Mouse (Mus musculus) liver, embryonic 12.5 days (tissue): Measurements from ENCODE around the gene Parp2. TPM values are rescaled to one million over a fixed set of nuclear protein-coding genes. Genes with fewer than 3 reads are reported as not detected.
"Not testable (repeated sequence)": the region's sequence is repeated elsewhere in the genome, so short reads cannot be mapped to it uniquely, and the experiment has no call there.

ENCODE experiments used
- ATAC-seq: fragments of 200-750 bp; cut with Nextera tagmentation; 2 replicates; pipeline ENCODE4 v1.8.0; 2017; ENCODE audit warnings: moderate number of reproducible peaks, mild to moderate bottlenecking, moderate library complexity
- H3K27ac ChIP-seq: fragments of 300-500 bp; sonication (generic); 2 replicates; pipeline ENCODE4 v1.5.1; 2016; ENCODE audit warnings: mild to moderate bottlenecking
- H3K27me3 ChIP-seq: fragments of 300-500 bp; sonication (generic); replicated peaks from 2 replicates; pipeline ENCODE4 v1.6.1; 2016; ENCODE audit warnings: mild to moderate bottlenecking, moderate library complexity
- H3K36me3 ChIP-seq: fragments of 300-500 bp; sonication (generic); 2 replicates; pipeline ENCODE4 v1.6.1; 2016; ENCODE audit warnings: mild to moderate bottlenecking, moderate library complexity
- H3K4me1 ChIP-seq: fragments of 300-500 bp; sonication (generic); 2 replicates; pipeline ENCODE4 v1.6.1; 2016
- H3K4me2 ChIP-seq: fragments of 300-500 bp; sonication (generic); 2 replicates; pipeline ENCODE4 v1.6.1; 2016; ENCODE audit warnings: mild to moderate bottlenecking, moderate library complexity
- H3K4me3 ChIP-seq: fragments of 300-500 bp; sonication (generic); 2 replicates; pipeline ENCODE4 v1.5.1; 2016; ENCODE audit warnings: mild to moderate bottlenecking, moderate library complexity
- H3K9ac ChIP-seq: fragments of 300-500 bp; sonication (generic); 2 replicates; pipeline ENCODE4 v1.6.1; 2016; ENCODE audit warnings: mild to moderate bottlenecking, moderate library complexity
- H3K9me3 ChIP-seq: fragments of 300-500 bp; sonication (generic); replicated peaks from 2 replicates; pipeline ENCODE4 v1.6.1; 2016; ENCODE audit warnings: mild to moderate bottlenecking, moderate library complexity
- WGBS: fragments of 180-500 bp; shearing (Covaris S2); methylation state at CpG from one replicate; pipeline ENCODE4 v1.1.7; 2016; ENCODE audit not compliant: insufficient replicate concordance; 5-methylcytosine and 5-hydroxymethylcytosine counted together
- polyA plus RNA-seq: library from polyadenylated mRNA; unstranded; fragments of >200 nt; fragmentation: Nextera tagmentation; extraction: Ambion mirVana; gene quantifications from 2 replicates; pipeline ENCODE4 v1.2.1, GENCODE M21; 2016

Gene Parp2
- polyA plus RNA-seq, 1 experiment from 2014 or later = 44.8 TPM

DNA sequence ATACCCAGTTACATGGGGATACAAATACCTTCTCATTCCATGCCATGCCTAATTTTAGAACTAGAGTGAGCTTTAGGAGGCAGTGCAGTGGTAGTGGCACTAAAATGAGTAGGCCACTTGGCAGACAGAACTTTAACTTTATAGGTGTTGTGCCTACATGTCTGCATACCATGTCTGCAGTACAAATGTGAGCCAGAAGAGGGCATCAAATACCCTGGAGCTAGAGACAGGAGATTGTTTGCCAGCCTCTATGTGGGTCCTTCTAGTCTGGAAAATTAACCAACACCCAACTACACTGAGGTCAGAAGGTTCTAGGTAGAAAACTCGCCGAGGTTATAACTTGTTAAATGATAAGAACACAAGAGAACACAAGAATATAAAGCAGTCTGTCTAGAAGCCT, 9.1 kb upstream of the Parp2 start:
- no peak overlapping the region for H3K9ac ChIP-seq
- H3K4me3 ChIP-seq = no peak overlapping the region
- no peaks in the 10 kb centered on the region for H3K9me3 ChIP-seq
- no peak for ATAC-seq
- peaks cover 13% of the 10 kb centered on the region for H3K4me1 ChIP-seq
- H3K27ac ChIP-seq = no peak overlapping the region
- no peak overlapping the region for H3K4me2 ChIP-seq
- 46% methylated on average over 2 of the region's 2 CpGs for WGBS
- H3K36me3 ChIP-seq = no peaks in the 10 kb centered on the region
- no peaks in the 10 kb centered on the region; the same call in 1 of the 2 replicates for H3K27me3 ChIP-seq

DNA sequence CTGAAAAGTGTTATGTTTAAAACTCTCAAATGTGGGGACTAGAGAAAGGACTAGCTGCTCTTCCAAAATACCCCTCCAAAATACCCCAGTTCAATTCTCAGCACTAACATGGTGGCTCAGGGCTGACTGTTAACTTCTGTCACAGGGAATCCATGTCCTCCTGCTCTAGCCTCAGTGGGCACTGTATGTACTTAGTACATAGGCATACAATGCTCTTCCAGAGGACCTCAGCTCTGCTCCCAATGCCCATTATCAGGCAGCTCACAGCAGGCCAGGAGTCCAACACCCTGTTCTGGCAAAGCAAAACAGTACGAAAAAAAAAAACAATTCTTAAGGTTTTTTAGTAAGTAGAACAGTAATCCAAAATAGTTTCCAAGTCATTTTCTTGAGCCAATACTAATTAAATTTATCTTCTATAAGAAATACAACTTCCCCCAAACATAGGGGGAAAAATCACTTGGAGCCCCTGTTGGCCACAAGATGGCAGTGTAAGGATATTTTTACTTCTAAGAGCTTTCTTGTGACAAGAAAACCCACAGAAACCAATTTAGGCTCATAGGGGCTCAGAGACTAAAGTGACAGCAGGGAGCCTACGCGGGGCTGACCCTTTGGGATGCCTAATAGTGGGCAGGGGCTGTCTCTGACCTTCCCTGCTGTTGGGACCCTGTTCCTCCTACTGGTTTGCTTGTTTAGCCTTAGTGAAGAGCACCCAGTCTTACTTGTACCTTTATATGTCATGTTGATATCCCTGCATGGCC, 8.0 kb upstream of the Parp2 start:
- Histone ChIP-seq H3K4me3 (no peak overlapping the region), H3K9me3 (no peaks in the 10 kb centered on the region), H3K27me3 (no peaks in the 10 kb centered on the region), H3K4me1 (peaks cover 18% of the 10 kb centered on the region), H3K4me2 (no peak overlapping the region), H3K27ac (no peak overlapping the region), H3K36me3 (no peaks in the 10 kb centered on the region), H3K9ac (no peak overlapping the region)
- ATAC-seq = no peak
- WGBS = 4% methylated on average over 3 of the region's 3 CpGs

DNA sequence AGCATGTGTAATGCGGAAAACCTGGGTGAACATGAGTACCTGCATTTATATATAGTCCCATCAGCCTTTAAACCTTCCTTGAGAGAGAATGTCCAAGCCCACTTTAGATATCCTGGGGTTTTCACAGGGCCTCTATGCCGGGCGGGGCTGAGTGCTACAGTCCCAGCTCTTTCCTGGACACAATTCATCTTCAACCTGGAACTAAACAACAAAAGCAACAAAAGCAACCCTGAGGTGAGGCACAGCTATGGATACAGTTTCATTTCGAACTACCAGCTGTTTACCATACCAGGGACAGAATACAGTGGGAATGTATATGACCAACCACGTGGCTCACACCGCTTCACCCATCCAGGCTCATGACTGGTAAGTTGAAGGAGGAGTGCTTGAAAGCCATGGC, 5.2 kb upstream of the Parp2 start:
- H3K27me3 ChIP-seq = no peaks in the 10 kb centered on the region
- ATAC-seq = no peak
- no peaks in the 10 kb centered on the region for H3K36me3 ChIP-seq
- no peak overlapping the region for H3K27ac ChIP-seq
- H3K4me3 ChIP-seq = no peak overlapping the region
- H3K9ac ChIP-seq = no peak overlapping the region
- no peaks in the 10 kb centered on the region for H3K9me3 ChIP-seq
- 80% methylated on average over 6 of the region's 6 CpGs for WGBS
- H3K4me2 ChIP-seq = no peak overlapping the region
- peaks cover 24% of the 10 kb centered on the region for H3K4me1 ChIP-seq

DNA sequence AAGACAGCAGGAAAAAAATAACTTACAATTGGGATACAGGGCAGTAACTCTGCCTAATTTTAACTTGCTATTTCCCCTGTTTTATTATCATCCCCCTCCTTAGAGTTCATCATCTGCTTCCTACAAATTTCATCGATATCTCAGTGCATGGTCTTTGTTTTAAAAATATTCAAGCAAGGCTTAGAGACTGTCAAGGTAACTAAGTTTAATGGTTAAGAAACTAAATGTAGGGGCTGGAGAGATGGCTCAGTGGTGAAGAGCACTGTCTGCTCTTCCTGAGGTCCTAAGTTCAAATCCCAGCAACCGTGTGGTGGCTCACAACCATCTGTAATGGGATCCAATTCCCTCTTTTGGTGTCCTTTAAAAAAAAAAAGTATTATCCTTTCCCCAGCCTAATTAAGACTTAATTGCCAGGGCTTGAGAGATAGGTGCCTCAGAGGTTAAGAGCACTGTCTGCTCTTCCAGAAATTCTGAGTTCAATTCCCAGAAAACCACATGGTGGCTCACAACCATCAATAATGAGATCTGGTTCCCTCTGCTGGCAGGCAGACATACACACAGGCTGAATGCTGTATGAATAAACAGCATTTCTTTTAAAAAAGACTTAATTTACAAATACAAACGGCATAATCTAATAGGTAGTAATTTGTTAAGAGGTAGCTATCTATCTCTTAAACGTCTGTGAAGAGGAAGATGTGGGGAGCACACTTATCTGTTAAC, 4.6 kb upstream of the Parp2 start:
- Histone ChIP-seq H3K27me3 (no peaks in the 10 kb centered on the region), H3K9ac (no peak overlapping the region; the same call in 1 of the 2 replicates), H3K9me3 (no peaks in the 10 kb centered on the region), H3K36me3 (no peaks in the 10 kb centered on the region), H3K4me2 (no peak overlapping the region), H3K27ac (no peak overlapping the region), H3K4me3 (no peak overlapping the region), H3K4me1 (peaks cover 24% of the 10 kb centered on the region)
- WGBS = 56% methylated on average over 4 of the region's 4 CpGs
- no peak for ATAC-seq

DNA sequence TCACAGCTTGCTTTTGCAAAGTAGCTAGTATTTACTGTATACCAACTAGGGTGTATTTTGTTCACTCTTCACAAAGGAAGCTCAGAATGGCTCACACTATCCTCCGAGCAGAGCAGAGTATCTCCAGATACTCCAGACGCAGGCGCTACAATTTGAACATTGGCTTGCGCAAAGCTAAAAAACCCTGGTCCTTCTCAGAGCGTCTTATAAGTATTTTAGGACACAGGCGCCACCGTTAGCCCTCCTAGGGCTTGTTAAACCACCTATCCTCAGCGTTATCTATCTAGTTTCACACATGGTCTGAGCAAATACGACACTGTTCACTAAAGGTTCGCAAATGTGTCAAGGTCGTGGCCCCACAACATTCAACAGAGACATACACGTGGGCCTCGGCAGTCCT, 3.0 kb upstream of the Parp2 start:
- 65% methylated on average over 13 of the region's 13 CpGs for WGBS
- Histone ChIP-seq H3K4me1 (peaks cover 34% of the 10 kb centered on the region), H3K4me3 (no peak overlapping the region), H3K27ac (no peak overlapping the region), H3K4me2 (no peak overlapping the region), H3K9ac (no peak overlapping the region), H3K9me3 (no peaks in the 10 kb centered on the region), H3K27me3 (no peaks in the 10 kb centered on the region), H3K36me3 (no peaks in the 10 kb centered on the region)
- ATAC-seq = no peak

DNA sequence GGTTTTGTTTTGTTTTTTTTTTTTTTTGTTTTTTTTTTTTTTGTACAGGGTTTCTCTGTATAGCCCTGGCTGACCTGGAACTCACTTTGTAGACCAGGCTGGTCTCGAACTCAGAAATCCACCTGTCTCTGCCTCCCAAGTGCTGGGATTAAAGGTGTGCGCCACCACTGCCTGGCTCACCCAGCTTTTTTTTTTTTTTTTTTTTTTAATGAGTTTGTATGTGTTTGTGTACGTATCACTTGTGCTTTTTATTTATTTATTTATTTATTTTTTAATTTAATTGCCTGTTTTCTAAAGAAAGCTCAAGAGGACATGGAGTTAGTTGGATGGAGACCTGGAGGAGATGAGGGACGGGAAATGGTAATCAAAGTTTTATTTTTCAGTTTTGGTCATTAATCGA, 1.2 kb upstream of the Parp2 start:
- peaks cover 16% of the 10 kb centered on the region for H3K36me3 ChIP-seq
- 79% methylated on average over 5 of the region's 5 CpGs for WGBS
- H3K4me1 ChIP-seq = peaks cover 34% of the 10 kb centered on the region
- peak overlapping the region; percentile 85; the same call in 1 of the 2 replicates for H3K9ac ChIP-seq
- ATAC-seq, H3K9me3 ChIP-seq, H3K27me3 ChIP-seq: not testable (repeated sequence)
- peak overlapping the region; percentile 73 for H3K4me2 ChIP-seq
- H3K27ac ChIP-seq = peak overlapping the region; percentile 91
- peak overlapping the region; percentile 70 for H3K4me3 ChIP-seq

DNA sequence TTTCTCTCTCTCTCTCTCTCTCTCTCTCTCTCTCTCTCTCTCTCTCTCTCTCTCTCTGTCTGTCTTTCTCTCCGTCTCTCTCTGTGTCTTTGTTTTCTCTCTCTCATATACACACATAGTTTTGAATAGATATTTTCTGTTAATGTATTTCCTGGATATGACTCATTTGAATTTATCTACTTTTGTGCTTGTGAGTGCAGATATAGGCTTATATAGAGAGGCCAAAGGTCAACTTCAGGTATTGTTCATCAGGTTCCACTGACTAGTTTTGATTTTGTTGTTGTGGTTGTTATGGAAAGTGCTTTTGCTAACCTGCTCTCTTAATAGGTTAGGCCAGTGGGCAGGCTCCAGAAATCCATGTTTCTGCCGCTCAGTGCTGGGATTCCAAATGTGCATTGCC, 5.4 kb downstream of the Parp2 start:
- peaks cover 79% of the 10 kb centered on the region for H3K36me3 ChIP-seq
- no peaks in the 10 kb centered on the region for H3K9me3 ChIP-seq
- ATAC-seq = no peak
- H3K27ac ChIP-seq = no peak overlapping the region
- H3K27me3 ChIP-seq = no peaks in the 10 kb centered on the region
- no peak overlapping the region for H3K4me2 ChIP-seq
- peaks cover 10% of the 10 kb centered on the region for H3K4me1 ChIP-seq
- no peak overlapping the region for H3K4me3 ChIP-seq
- 75% methylated on average over 2 of the region's 2 CpGs for WGBS
- no peak overlapping the region for H3K9ac ChIP-seq

DNA sequence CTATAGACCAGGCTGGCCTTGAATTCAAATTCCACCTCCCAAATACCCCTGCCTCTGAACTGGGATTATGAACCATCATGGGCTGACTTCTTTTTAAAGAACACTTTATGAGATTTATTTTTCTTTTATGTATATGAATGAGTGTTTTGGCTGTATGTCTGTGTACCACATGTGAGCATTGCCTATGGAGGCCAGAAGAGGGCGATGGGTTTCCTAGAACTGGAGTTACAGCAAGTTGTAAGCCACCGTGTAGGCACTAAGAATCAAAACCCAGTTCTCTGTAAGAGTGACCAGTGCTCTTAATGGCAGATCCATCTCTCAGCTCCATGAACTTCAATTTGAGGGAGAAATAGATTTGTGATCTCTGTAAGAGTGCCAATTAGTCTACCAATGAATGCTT, 15.6 kb downstream of the Parp2 start:
- no peaks in the 10 kb centered on the region for H3K27me3 ChIP-seq
- WGBS = 75% methylated on average over 2 of the region's 2 CpGs
- no peaks in the 10 kb centered on the region for H3K4me1 ChIP-seq
- no peak for ATAC-seq
- no peak overlapping the region for H3K27ac ChIP-seq
- H3K9ac ChIP-seq = no peak overlapping the region
- H3K36me3 ChIP-seq = peaks cover 54% of the 10 kb centered on the region
- H3K9me3 ChIP-seq = no peaks in the 10 kb centered on the region
- no peak overlapping the region for H3K4me3 ChIP-seq
- no peak overlapping the region for H3K4me2 ChIP-seq

DNA sequence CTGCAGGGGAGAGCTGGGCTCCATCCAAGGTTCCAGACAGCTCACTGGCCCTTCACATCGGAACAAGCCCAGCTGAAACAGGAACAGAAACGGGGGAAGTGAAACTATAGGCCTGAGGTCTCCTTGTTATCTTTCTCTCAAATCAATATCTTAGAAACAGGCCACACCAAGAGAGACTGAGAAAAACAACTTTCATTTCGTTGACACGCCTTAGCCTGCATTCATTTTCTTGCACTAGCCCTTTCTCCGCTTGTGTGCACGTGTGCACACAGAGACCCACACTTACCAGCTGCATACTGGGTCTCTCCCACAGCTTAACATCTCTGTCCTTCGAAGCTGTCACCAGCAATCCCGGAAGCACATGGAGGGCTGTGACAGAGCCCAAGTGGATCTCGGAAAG, 16.6 kb downstream of the Parp2 start:
- no peak for ATAC-seq
- no peak overlapping the region for H3K27ac ChIP-seq

DNA sequence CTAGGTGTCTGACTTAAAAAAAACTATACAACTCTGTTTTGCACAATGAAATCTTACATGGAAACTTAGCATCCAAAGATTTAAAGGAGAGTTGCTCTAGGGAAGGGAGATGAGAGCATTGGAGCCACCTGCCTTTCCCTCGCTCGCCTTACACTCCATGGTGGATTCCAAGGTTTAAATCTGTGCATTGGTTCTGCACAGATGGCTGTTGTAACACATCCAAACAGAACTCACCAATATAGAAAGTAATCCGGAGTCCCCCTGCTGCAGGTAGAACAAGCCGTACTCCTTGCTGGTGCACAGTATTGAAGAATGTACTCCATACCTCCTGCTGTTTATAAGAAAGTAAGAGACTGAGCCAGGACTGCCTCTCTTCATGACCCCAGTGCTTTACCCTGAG, 18.9 kb downstream of the Parp2 start:
- Histone ChIP-seq H3K4me1 (no peaks in the 10 kb centered on the region), H3K36me3 (peaks cover 21% of the 10 kb centered on the region), H3K27ac (no peak overlapping the region), H3K9ac (no peak overlapping the region), H3K9me3 (no peaks in the 10 kb centered on the region), H3K4me3 (no peak overlapping the region), H3K27me3 (no peaks in the 10 kb centered on the region), H3K4me2 (no peak overlapping the region)
- WGBS = 78% methylated on average over 4 of the region's 4 CpGs
- ATAC-seq = no peak

More for the DNA sequence above, 16.6 kb downstream of the Parp2 start:
- peaks cover 45% of the 10 kb centered on the region for H3K36me3 ChIP-seq
- H3K4me2 ChIP-seq = no peak overlapping the region
- no peaks in the 10 kb centered on the region for H3K9me3 ChIP-seq
- no peaks in the 10 kb centered on the region for H3K27me3 ChIP-seq
- H3K4me1 ChIP-seq = no peaks in the 10 kb centered on the region
- no peak overlapping the region for H3K9ac ChIP-seq
- no peak overlapping the region for H3K4me3 ChIP-seq
- 56% methylated on average over 9 of the region's 9 CpGs for WGBS

DNA sequence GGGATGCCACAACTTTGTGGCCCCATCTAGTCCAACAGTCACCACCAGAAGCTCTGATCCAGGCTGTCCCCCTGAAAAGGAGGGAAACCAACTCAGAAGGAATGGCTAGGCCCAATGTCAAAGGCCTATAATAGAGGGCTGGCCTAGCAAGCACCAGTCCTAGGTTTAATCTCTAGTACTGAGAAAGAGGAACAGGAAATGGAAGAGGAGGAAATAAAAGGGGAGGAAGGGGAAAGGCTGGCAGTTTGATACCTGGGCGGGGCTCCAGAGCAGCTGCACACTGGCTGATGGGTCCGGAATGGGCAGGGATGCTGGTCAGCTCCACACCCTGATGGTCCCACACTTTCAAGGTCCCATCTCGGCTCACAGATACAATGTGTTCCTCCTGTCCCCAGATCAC, 22.2 kb downstream of the Parp2 start:
- no peak overlapping the region for H3K4me3 ChIP-seq
- no peaks in the 10 kb centered on the region for H3K36me3 ChIP-seq
- no peak overlapping the region for H3K4me2 ChIP-seq
- H3K27ac ChIP-seq = no peak overlapping the region
- 59% methylated on average over 3 of the region's 3 CpGs for WGBS
- H3K4me1 ChIP-seq = no peaks in the 10 kb centered on the region
- H3K27me3 ChIP-seq = no peaks in the 10 kb centered on the region
- no peak for ATAC-seq
- no peaks in the 10 kb centered on the region for H3K9me3 ChIP-seq
- no peak overlapping the region for H3K9ac ChIP-seq

DNA sequence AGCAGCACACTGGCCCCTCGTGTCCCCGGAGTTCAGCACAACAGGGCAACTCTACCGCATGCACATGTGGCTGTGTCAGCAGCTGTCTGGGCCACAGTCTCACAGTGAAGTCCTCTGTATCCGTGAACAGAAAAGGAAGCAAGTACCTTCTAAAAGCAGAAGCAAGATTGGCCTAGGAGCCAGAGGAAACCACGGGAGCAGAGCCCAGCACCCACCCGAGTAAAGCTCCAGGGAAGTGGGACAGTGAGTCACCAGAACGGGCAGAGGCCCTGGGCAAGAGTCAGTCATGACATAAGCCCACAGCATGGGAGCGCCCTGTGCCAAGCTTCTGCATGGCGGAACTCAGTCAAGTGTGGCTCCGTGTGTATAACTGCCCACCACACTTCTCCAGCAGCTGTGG, 26.3 kb downstream of the Parp2 start:
- no peak overlapping the region for H3K4me3 ChIP-seq
- peak; percentile 46; the same call in 1 of the 2 replicates for ATAC-seq
- no peak overlapping the region for H3K9ac ChIP-seq
- no peak overlapping the region for H3K4me2 ChIP-seq
- no peaks in the 10 kb centered on the region for H3K9me3 ChIP-seq
- 50% methylated on average over 10 of the region's 10 CpGs for WGBS
- H3K36me3 ChIP-seq = no peaks in the 10 kb centered on the region
- H3K27ac ChIP-seq = no peak overlapping the region
- H3K27me3 ChIP-seq = no peaks in the 10 kb centered on the region
- no peaks in the 10 kb centered on the region for H3K4me1 ChIP-seq
